Mouse (Mus musculus): ENCODE results near the gene Cyb5b. TPM values are rescaled to one million over a fixed set of nuclear protein-coding genes. Genes with fewer than 3 reads are reported as not detected.

The Cyb5b gene
- total and polyA plus RNA-seq, 2 experiments from 2014 or later = 44.7 to 60.0 TPM

- Histone ChIP-seq H3K4me1 (ENCODE audit: control insufficient read depth, insufficient read depth) (no peaks in the 10 kb centered on the region), H3K4me2 (ENCODE audit: low read depth, low read length) (no peak overlapping the region), H3K27ac (ENCODE audit: low read depth) (no peak overlapping the region), H3K36me3 (replicated peaks; ENCODE audit: control insufficient read depth, insufficient read depth, low read length) (peaks cover 49% of the 10 kb centered on the region), H3K27me3 (ENCODE audit: control insufficient read depth, insufficient read depth, low read length) (no peaks in the 10 kb centered on the region), H3K4me3 (ENCODE audit: low read depth, low read length) (no peak overlapping the region), H3K9ac (replicated peaks; ENCODE audit: low read depth, low read length) (no peak overlapping the region), H3K9me3 (replicated peaks; ENCODE audit: control insufficient read depth, low read length) (no peaks in the 10 kb centered on the region)
- ATAC-seq (ENCODE audit: insufficient read depth, low read depth) (no peak), DNase-seq (ENCODE audit: low spot score) (no peak)
- TF ChIP-seq CTCF (IDR thresholded peaks at IDR 0.05; ENCODE audit: low read depth) (no peak), EP300 (IDR thresholded peaks at IDR 0.05; ENCODE audit: low read depth) (no peak)
- WGBS = 68% methylated on average over 3 of the region's 3 CpGs
These were observed 34.6 kb downstream of the Cyb5b start for GRCm38 (mm10) chr8:107184996-107185395.

- no peak overlapping the region for H3K9ac ChIP-seq (replicated peaks; ENCODE audit: low read depth, low read length)
- TF ChIP-seq EP300 (IDR thresholded peaks at IDR 0.05; ENCODE audit: low read depth) (no peak), CTCF (IDR thresholded peaks at IDR 0.05; ENCODE audit: low read depth) (no peak)
- no peak overlapping the region for H3K27ac ChIP-seq (ENCODE audit: low read depth)
- peaks cover 31% of the 10 kb centered on the region for H3K36me3 ChIP-seq (replicated peaks; ENCODE audit: control insufficient read depth, insufficient read depth, low read length)
- WGBS = 68% methylated on average over 15 of the region's 15 CpGs
- no peak overlapping the region for H3K4me3 ChIP-seq (ENCODE audit: low read depth, low read length)
- no peaks in the 10 kb centered on the region for H3K9me3 ChIP-seq (replicated peaks; ENCODE audit: control insufficient read depth, low read length)
- no peaks in the 10 kb centered on the region for H3K4me1 ChIP-seq (ENCODE audit: control insufficient read depth, insufficient read depth)
- ATAC-seq (ENCODE audit: insufficient read depth, low read depth) (no peak), DNase-seq (ENCODE audit: low spot score) (no peak)
- H3K27me3 ChIP-seq (ENCODE audit: control insufficient read depth, insufficient read depth, low read length) = no peaks in the 10 kb centered on the region
- no peak overlapping the region for H3K4me2 ChIP-seq (ENCODE audit: low read depth, low read length)
These were observed 36.4 kb downstream of the Cyb5b start for GRCm38 (mm10) chr8:107186659-107187390.

GRCm38 (mm10) chr8:107187631-107188030, 37.2 kb downstream of the Cyb5b start:
- Histone ChIP-seq H3K27ac (ENCODE audit: low read depth) (no peak overlapping the region), H3K4me3 (ENCODE audit: low read depth, low read length) (no peak overlapping the region), H3K27me3 (ENCODE audit: control insufficient read depth, insufficient read depth, low read length) (no peaks in the 10 kb centered on the region), H3K36me3 (replicated peaks; ENCODE audit: control insufficient read depth, insufficient read depth, low read length) (peaks cover 25% of the 10 kb centered on the region), H3K9ac (replicated peaks; ENCODE audit: low read depth, low read length) (no peak overlapping the region), H3K4me1 (ENCODE audit: control insufficient read depth, insufficient read depth) (no peaks in the 10 kb centered on the region), H3K4me2 (ENCODE audit: low read depth, low read length) (no peak overlapping the region), H3K9me3 (replicated peaks; ENCODE audit: control insufficient read depth, low read length) (no peaks in the 10 kb centered on the region)
- TF ChIP-seq CTCF (IDR thresholded peaks at IDR 0.05; ENCODE audit: low read depth) = no peak
- no peak for TF ChIP-seq EP300 (IDR thresholded peaks at IDR 0.05; ENCODE audit: low read depth)
- DNase-seq (ENCODE audit: low spot score) (peak; percentile 34), ATAC-seq (ENCODE audit: insufficient read depth, low read depth) (peak; percentile 17; the same call in 1 of the 2 replicates)
- 64% methylated on average over 5 of the region's 5 CpGs for WGBS

- TF ChIP-seq EP300 (IDR thresholded peaks at IDR 0.05; ENCODE audit: low read depth) (no peak), CTCF (IDR thresholded peaks at IDR 0.05; ENCODE audit: low read depth) (no peak)
- ATAC-seq (ENCODE audit: insufficient read depth, low read depth) (no peak), DNase-seq (ENCODE audit: low spot score) (no peak)
- H3K4me3 ChIP-seq (ENCODE audit: low read depth, low read length) = no peak overlapping the region
- no peaks in the 10 kb centered on the region for H3K36me3 ChIP-seq (replicated peaks; ENCODE audit: control insufficient read depth, insufficient read depth, low read length)
- no peaks in the 10 kb centered on the region for H3K4me1 ChIP-seq (ENCODE audit: control insufficient read depth, insufficient read depth)
- H3K27ac ChIP-seq (ENCODE audit: low read depth) = no peak overlapping the region
- no peaks in the 10 kb centered on the region for H3K9me3 ChIP-seq (replicated peaks; ENCODE audit: control insufficient read depth, low read length)
- no peak overlapping the region for H3K4me2 ChIP-seq (ENCODE audit: low read depth, low read length)
- 58% methylated on average over 8 of the region's 8 CpGs for WGBS
- H3K9ac ChIP-seq (replicated peaks; ENCODE audit: low read depth, low read length) = no peak overlapping the region
- no peaks in the 10 kb centered on the region for H3K27me3 ChIP-seq (ENCODE audit: control insufficient read depth, insufficient read depth, low read length)
These were observed 42.2 kb downstream of the Cyb5b start for GRCm38 (mm10) chr8:107192631-107193030.

- WGBS = 80% methylated on average over 6 of the region's 6 CpGs
- Histone ChIP-seq H3K9ac (replicated peaks; ENCODE audit: low read depth, low read length) (no peak overlapping the region), H3K4me2 (ENCODE audit: low read depth, low read length) (no peak overlapping the region)
These were observed 42.9 kb downstream of the Cyb5b start for GRCm38 (mm10) chr8:107193331-107193730.

More at GRCm38 (mm10) chr8:107193331-107193730, 42.9 kb downstream of the Cyb5b start:
- H3K4me1 ChIP-seq (ENCODE audit: control insufficient read depth, insufficient read depth) = no peaks in the 10 kb centered on the region
- ATAC-seq (ENCODE audit: insufficient read depth, low read depth) = no peak
- H3K27ac ChIP-seq (ENCODE audit: low read depth) = no peak overlapping the region
- H3K36me3 ChIP-seq (replicated peaks; ENCODE audit: control insufficient read depth, insufficient read depth, low read length) = no peaks in the 10 kb centered on the region
- DNase-seq (ENCODE audit: low spot score) = no peak
- no peak for TF ChIP-seq EP300 (IDR thresholded peaks at IDR 0.05; ENCODE audit: low read depth)
- no peak for TF ChIP-seq CTCF (IDR thresholded peaks at IDR 0.05; ENCODE audit: low read depth)
- H3K27me3 ChIP-seq (ENCODE audit: control insufficient read depth, insufficient read depth, low read length) = no peaks in the 10 kb centered on the region
- no peak overlapping the region for H3K4me3 ChIP-seq (ENCODE audit: low read depth, low read length)
- no peaks in the 10 kb centered on the region for H3K9me3 ChIP-seq (replicated peaks; ENCODE audit: control insufficient read depth, low read length)

All from heart, postnatal 0 days (tissue).